15 mouse cellular contexts compared by ENCODE assay signal in genomic region chr19:40325381-40325780, GRCm38 (mm10).
"Had no signal": no experiment of that assay in that cellular context is flagged by ENCODE, and none has a peak within 500 bp of the region (broad histone marks: within the 10 kb centered on the region; RNA-seq: fewer than 3 reads in every experiment).

No protein-coding gene starts in this region.

- H3K27ac ChIP-seq: limb, embryonic 13.5 days; liver, embryonic 14.5 days; midbrain, embryonic 12.5 days; stomach, embryonic 15.5 days had no signal

- H3K4me3 ChIP-seq: limb, embryonic 13.5 days; midbrain, embryonic 12.5 days; myocyte; stomach, embryonic 15.5 days had no signal

- H3K9me3 ChIP-seq: limb, embryonic 13.5 days; midbrain, embryonic 12.5 days; stomach, embryonic 15.5 days had no signal

- H3K9ac ChIP-seq: limb, embryonic 13.5 days; liver, embryonic 14.5 days; midbrain, embryonic 12.5 days; stomach, embryonic 15.5 days had no signal

- ATAC-seq: intestine, embryonic 16.5 days had no signal

- H3K4me2 ChIP-seq: limb, embryonic 13.5 days; midbrain, embryonic 12.5 days; stomach, embryonic 15.5 days had no signal

- H3K4me1 ChIP-seq: midbrain, embryonic 12.5 days; stomach, embryonic 15.5 days had no signal

- DNase-seq: kidney, adult 9 months; kidney, postnatal 36 days; left cerebral cortex, postnatal 4 days; lung, adult 18-20 months; retina, postnatal 1 day; right cerebral cortex, postnatal 4 days; spleen, adult 18-20 months; thymus, adult 2 months; thymus, postnatal 25 days had no signal

- H3K27me3 ChIP-seq: limb, embryonic 13.5 days; midbrain, embryonic 12.5 days; stomach, embryonic 15.5 days had no signal
